Mouse (Mus musculus) kidney, adult 18-20 months (tissue): ENCODE results near the gene Gm8206.
A peak's percentile ranks its signal among the peaks of the same experiment; 100 is the strongest.
"Not testable (repeated sequence)": the region's sequence is repeated elsewhere in the genome, so short reads cannot be mapped to it uniquely, and the experiment has no call there.

Experiments
- DNase-seq: peaks from one replicate; pipeline ENCODE4 v3.0.0; 2021

Gm8206 gene

DNA sequence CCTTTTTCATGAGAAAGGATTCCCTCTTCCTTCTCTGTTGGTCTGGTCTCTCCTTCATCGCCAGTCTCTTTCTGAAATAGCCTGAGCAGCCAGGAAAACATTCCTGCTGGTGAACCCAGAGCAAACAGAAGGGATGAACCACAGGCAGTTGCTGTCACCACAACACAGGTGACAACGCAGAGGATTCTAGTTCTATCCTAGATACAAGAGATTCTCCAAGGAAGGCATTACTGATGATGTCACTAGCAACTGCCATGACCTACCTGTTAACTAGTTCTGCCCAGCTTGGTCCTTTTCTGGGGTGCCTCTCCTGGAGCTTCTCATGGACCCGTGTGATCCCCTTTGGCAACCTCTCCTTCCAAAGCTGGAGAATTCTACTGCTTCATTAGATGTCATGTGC, at the start of gene Gm8206:
Gene Gm8206, minus strand, starts transcription at position 101 of the 400 bp plus-strand sequence.
- DNase-seq: not testable (repeated sequence)

DNA sequence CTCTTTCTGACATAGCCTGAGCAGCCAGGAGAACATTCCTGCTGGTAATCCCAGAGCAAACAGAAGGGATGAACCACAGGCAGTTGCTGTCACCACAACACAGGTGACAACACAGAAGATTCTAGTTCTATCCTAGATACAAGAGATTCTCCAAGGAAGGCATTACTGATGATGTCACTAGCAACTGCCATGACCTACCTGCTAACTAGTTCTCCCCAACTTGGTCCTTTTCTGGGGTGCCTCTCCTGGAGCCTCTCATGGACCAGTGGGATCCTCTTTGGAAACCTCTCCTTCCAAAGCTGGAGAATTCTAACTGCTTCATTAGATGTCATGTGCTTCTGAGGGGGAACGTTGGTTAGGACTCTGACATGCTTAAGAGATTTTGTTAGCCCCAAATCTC, 32.0 kb upstream of the Gm8206 start, which contains the start of gene Gm3476:
Gene Gm3476, minus strand, starts transcription at position 101 of the 400 bp plus-strand sequence.
- not testable (repeated sequence) for DNase-seq

DNA sequence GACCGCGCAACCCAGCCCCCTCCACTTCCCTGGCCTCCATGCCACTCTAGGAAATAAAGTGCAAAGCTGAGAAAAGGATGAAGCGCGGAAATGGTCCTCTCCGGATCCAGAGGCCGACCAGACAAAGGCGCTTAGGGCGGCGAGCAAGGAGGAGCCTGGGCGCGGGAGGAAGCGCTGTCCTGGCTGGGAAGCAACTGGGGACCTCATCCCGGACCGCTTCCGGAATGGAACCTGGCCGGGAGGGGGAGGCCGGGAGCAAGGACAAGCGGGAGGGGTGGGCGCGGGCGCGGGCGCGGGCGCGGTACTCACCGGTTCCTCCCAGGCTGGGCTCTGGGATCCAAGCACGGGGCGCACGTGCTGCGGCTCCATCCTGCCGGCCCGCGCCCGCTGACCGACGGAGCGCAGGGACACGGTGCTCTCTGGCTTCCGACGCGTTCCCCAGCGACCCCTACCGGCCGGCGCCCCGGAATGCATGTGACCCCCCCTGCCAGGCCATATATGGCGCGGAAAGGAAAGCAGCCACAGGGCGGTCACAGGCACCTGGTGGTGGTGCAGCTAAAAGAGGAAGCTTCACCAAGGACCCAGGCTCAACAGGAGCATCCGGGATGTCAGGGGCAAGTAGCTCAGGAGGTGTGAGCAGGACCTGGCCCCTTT, 14.7 kb upstream of the Gm8206 start, which contains the start of gene Gm3468:
Gene Gm3468, minus strand, starts transcription at position 394 of the 654 bp plus-strand sequence.
- peak; percentile 25 for DNase-seq

DNA sequence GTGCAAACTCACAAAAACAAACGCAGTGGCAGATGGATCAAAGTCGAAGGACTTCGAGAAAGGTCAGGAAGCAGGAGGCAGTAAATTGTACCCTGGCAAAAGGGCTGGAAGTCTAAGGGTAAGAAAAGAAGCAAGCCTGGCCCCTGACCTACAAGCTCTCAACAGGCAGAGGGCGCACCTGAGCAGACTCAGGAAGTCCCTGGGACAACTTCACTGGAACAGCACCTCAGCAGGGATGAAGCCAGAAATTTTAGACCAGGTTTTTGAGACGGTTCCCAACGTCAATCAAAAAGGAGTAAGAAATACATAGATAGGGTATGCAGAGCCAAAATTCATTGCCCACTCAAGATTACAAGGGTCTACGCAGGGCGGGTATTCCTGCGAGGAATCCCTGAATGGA, 13.8 kb upstream of the Gm8206 start:
- not testable (repeated sequence) for DNase-seq

DNA sequence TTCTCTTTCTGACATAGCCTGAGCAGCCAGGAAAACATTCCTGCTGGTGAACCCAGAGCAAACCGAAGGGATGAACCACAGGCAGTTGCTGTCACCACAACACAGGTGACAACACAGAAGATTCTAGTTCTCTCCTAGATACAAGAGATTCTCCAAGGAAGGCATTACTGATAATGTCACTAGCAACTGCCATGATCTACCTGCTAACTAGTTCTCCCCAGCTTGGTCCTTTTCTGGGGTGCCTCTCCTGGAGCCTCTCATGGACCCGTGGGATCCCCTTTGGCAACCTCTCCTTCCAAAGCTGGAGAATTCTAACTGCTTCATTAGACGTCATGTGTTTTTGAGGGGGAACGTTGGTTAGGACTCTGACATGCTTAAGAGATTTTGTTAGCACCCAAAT, 35.6 kb downstream of the Gm8206 start, which contains the start of gene Gm6337:
Gene Gm6337, minus strand, starts transcription at position 101 of the 400 bp plus-strand sequence.
- not testable (repeated sequence) for DNase-seq

DNA sequence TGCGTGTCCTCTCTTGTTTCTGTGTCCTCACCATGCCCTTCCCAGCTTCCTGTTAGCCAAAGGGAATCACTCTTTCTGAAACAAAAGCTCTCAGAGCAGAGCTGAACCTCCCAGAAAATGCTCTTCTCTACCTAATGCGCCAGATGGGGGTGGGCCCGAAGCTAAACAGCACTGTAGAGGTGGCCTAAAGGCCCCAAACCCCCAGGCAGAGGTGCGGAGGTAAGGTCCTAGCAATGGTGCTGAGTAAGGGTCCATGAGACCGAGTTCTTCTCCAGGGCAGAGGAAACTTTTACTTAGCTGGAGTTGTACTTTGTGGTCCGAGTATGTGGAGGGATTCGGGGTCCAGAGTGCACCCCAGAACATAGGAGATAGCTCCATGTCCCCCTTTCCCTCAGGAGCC, 106.6 kb downstream of the Gm8206 start:
- not testable (repeated sequence) for DNase-seq

DNA sequence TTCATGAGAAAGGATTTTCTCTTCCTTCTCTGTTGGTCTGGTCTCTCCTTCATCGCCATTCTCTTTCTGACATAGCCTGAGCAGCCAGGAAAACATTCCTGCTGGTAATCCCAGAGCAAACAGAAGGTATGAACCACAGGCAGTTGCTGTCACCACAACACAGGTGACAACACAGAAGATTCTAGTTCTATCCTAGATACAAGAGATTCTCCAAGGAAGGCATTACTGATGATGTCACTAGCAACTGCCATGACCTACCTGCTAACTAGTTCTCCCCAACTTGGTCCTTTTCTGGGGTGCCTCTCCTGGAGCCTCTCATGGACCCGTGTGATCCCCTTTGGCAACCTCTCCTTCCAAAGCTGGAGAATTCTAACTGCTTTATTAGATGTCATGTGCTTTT, 114.7 kb downstream of the Gm8206 start, which contains the start of gene Gm3453:
Gene Gm3453, minus strand, starts transcription at position 101 of the 400 bp plus-strand sequence.
- DNase-seq: not testable (repeated sequence)
